Mouse (Mus musculus) right cerebral cortex, postnatal 4 days (tissue): ENCODE measurements around the gene Sptbn2.

ENCODE experiments used
- DNase-seq: peaks from one replicate; pipeline ENCODE4 v3.0.0-alpha.2; 2022

The Sptbn2 gene

DNA sequence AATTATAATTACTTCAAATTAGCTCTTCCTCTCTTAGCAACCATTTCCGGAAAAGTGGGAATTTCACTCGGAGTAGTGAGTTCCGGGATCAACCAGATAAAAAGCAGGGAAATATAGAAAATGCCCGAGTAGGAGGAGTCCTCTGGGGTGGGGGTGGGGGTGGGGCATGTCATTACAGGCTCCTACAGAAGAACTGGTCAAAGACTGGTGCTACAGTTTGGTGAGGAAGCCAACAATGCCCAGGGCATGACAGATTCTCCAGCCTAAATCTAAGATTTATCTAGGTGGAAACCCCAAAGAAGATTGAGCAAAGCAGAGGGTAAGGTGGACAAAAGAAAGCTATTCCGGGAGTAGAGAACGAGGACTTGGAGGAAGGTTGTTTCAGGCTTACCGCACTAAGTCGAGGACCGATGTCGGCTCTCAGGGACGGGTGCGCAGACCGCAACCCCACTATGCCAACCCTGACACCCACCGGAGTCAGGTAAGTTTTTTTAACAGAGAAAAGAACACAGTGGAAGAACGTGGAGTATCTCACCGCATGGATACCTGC, 82.4 kb downstream of the Sptbn2 start:
- no peak for DNase-seq

DNA sequence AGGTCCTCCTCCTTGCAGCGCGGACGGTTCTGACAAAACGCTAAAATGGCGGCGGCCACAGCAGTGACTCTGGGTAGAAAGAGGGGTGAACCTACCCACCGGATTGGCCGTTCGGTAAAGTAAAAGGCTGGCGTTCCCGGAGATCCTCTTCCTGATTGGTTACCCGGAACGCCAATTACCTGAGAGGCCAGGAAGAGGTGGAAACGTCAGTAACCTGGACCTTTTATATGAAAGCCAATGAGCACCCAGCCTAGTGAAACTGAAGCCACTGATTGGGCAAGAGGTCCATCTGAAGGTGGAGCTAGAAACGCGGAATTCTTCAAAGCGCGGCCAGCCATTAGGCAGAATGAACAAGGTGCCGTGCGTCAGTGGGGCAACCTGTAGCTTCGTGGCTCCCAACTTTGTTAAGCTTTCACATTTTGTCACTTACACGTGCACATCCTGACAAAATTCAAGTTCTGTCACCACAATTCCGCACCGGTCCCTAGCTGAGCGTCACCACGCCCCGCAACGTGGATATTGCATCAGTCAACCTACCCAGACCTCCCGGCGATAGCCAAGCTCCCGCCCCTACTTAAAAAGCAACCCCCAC, 83.0 kb downstream of the Sptbn2 start, which contains the start of gene Rbm4:
Rbm4 (minus strand) TSS at position 71 of the 592 bp plus-strand sequence.
- DNase-seq, result peak; percentile 91

DNA sequence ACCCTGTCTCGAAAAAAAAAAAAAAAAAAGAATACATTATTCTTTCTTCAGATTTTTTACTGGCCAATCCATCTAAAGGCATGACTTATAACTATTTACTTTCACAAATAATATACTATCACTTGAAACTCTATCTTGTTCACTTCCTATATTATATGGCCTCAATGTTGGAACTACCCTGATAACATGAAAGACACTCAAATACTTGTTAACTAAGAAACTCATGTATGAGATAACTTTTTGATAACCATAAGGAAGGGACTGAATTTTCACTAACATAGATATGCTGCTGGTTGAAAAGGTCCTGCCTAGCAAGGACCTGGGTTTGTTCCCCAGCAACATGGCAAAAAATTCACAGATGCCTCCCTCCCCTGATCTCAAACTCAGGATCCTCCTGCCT, 85.0 kb downstream of the Sptbn2 start:
- DNase-seq, result no peak

DNA sequence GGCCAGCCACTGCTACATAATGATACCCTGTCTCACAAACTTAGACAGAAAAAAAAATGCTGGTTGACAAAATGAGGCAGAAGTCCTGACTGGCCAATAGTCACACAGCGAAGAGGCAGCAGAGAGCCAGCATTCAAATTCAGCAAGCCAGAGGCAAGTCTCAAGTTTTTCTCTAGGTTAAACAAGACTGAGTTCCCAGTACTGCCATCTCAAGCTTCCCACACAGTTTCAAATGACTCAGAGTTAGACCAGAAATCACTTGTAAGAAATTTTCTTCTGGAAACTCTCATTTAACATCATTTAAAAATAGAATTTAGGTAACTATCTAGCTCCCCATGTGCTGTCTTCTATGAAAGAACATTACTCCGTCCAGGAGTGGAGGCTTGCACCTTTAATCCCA, 86.9 kb downstream of the Sptbn2 start:
- DNase-seq, result no peak

DNA sequence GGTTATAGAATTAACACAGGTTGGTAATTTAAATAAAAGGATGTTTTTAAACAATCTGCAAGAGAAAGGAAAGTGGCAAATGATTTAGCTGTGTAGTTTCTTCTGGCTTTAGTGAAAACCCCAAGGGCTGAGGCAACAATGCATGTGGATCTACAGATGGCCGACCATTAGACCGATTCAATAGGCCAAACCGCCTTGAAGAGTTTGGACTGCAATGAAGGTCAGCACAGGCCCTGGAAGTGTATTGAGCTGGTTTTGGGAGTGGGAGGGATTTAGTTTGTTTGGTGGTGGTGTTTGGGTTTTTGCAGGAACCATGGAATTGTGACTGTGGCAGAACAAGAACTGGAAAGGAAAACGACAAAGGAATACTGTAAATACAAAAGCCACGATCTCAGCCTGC, 88.1 kb downstream of the Sptbn2 start:
- DNase-seq, result no peak
